Mouse (Mus musculus): ENCODE measurements around the gene Nrg4. TPM values are rescaled to one million over a fixed set of nuclear protein-coding genes. Genes with fewer than 3 reads are reported as not detected.

The Nrg4 gene
- polyA plus RNA-seq, 1 experiment, result 0.19 TPM

DNA sequence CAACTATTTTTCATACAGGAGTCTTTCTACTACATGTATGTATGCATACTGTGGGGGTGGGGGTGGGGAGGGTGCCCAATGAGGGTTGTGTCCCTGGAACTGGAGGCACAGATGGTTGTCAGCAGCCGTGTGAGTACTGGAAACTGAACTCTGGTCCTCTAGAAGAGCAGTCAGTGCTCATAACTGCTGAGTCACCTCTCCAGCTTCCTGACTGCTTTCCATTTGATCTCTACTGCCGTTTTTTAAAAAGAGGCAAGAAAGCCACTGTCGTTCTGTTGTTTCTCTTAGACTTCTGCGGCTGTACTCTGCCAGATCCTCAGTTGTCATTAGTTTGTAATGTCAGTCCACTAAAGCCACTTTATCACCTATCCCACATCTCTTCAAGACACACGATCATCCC, 19.1 kb downstream of the Nrg4 start:
- no peak overlapping the region for H3K4me2 ChIP-seq (ENCODE audit: low read depth)
- no peaks in the 10 kb centered on the region for H3K79me2 ChIP-seq (ENCODE audit: control insufficient read depth, insufficient read depth)
- TF ChIP-seq POLR2AphosphoS2 (IDR thresholded peaks at IDR 0.05; ENCODE audit: insufficient read length, low read depth) (no peak), TCF12 (IDR thresholded peaks at IDR 0.05; ENCODE audit: insufficient read depth, poor library complexity, severe bottlenecking) (no peak), E2F4 (IDR thresholded peaks at IDR 0.05; ENCODE audit: insufficient read depth) (no peak), MYOD1 (IDR thresholded peaks at IDR 0.05; ENCODE audit: control insufficient read depth in 1 of 3, insufficient read length in 2 of 3, low read depth in 2 of 3) (no peak), REST (IDR thresholded peaks at IDR 0.05; ENCODE audit: insufficient read depth, insufficient read length) (no peak), CEBPB (IDR thresholded peaks at IDR 0.05; ENCODE audit: insufficient read depth, poor library complexity, severe bottlenecking) (no peak), SRF (IDR thresholded peaks at IDR 0.05; ENCODE audit: control insufficient read depth, insufficient read length, low read depth) (no peak), TCF3 (IDR thresholded peaks at IDR 0.05; ENCODE audit: insufficient read length, low read depth) (no peak), MYOG (IDR thresholded peaks at IDR 0.05; ENCODE audit: control insufficient read depth in 1 of 3, insufficient read depth in 1 of 3, insufficient read length in 2 of 3, low read depth in 2 of 3) (no peak), POLR2A (IDR thresholded peaks at IDR 0.05; ENCODE audit: insufficient read length, low read depth) (no peak), USF1 (IDR thresholded peaks at IDR 0.05; ENCODE audit: low read depth) (no peak), MAX (IDR thresholded peaks at IDR 0.05; ENCODE audit: low read depth) (no peak)
- H3K27me3 ChIP-seq (ENCODE audit: control insufficient read depth, insufficient read depth, insufficient read length), result no peaks in the 10 kb centered on the region
- H3K4me3 ChIP-seq, result no peak overlapping the region
- no peak overlapping the region for H3ac ChIP-seq (ENCODE audit: control insufficient read depth, insufficient read length)
- no peaks in the 10 kb centered on the region for H3K36me3 ChIP-seq (ENCODE audit: control insufficient read depth, insufficient read depth)

DNA sequence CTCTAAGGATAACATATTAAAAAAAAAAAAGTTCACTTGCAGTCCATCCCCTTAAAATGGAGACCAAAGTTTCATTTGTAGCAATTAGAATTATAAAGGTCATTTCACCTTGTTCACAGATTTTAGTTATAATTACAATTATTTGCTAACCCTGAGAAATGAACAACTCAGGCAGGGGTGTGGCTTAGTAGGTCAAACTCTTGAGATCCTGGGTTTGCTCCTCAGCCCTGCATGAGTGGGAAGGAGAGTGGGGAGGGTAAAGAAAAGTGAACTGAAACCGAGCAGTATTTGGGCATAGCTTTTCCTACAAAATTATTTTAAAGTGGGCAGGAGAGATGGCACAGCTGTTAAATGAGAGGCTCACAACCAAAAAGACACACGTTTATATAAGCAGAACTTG, 19.6 kb downstream of the Nrg4 start:
- Histone ChIP-seq H3K4me2 (ENCODE audit: low read depth) (no peak overlapping the region), H3K4me3 (no peak overlapping the region), H3K36me3 (ENCODE audit: control insufficient read depth, insufficient read depth) (no peaks in the 10 kb centered on the region), H3K79me2 (ENCODE audit: control insufficient read depth, insufficient read depth) (no peaks in the 10 kb centered on the region), H3ac (ENCODE audit: control insufficient read depth, insufficient read length) (no peak overlapping the region), H3K27me3 (ENCODE audit: control insufficient read depth, insufficient read depth, insufficient read length) (no peaks in the 10 kb centered on the region)
- TF ChIP-seq POLR2AphosphoS2 (IDR thresholded peaks at IDR 0.05; ENCODE audit: insufficient read length, low read depth) (no peak), MAX (IDR thresholded peaks at IDR 0.05; ENCODE audit: low read depth) (no peak), MYOG (IDR thresholded peaks at IDR 0.05; ENCODE audit: control insufficient read depth in 1 of 3, insufficient read depth in 1 of 3, insufficient read length in 2 of 3, low read depth in 2 of 3) (no peak), CEBPB (IDR thresholded peaks at IDR 0.05; ENCODE audit: insufficient read depth, poor library complexity, severe bottlenecking) (no peak), USF1 (IDR thresholded peaks at IDR 0.05; ENCODE audit: low read depth) (no peak), TCF3 (IDR thresholded peaks at IDR 0.05; ENCODE audit: insufficient read length, low read depth) (no peak), REST (IDR thresholded peaks at IDR 0.05; ENCODE audit: insufficient read depth, insufficient read length) (no peak), E2F4 (IDR thresholded peaks at IDR 0.05; ENCODE audit: insufficient read depth) (no peak), SRF (IDR thresholded peaks at IDR 0.05; ENCODE audit: control insufficient read depth, insufficient read length, low read depth) (no peak), TCF12 (IDR thresholded peaks at IDR 0.05; ENCODE audit: insufficient read depth, poor library complexity, severe bottlenecking) (no peak), POLR2A (IDR thresholded peaks at IDR 0.05; ENCODE audit: insufficient read length, low read depth) (no peak), MYOD1 (IDR thresholded peaks at IDR 0.05; ENCODE audit: control insufficient read depth in 1 of 3, insufficient read length in 2 of 3, low read depth in 2 of 3) (no peak)

DNA sequence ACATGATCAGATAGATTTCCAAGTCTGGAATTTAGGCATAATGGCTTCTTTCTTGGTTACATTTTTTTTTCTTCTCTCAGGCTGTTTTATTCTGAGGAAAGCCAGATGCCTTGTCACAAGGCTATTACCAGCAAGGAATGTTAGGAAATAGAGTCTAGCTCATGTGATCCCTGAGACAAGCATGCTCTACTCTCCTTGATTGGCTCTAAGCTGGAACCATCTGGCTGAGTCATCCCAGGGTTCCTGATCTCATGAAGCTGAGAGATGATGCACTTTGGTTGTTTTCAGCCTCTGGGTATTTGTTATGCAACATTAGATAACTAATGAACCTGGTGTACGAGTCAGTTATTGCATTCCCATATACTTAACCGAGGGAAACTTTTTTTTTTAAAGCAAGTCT, 30.4 kb downstream of the Nrg4 start:
- no peaks in the 10 kb centered on the region for H3K36me3 ChIP-seq (ENCODE audit: control insufficient read depth, insufficient read depth)
- H3K27me3 ChIP-seq (ENCODE audit: control insufficient read depth, insufficient read depth, insufficient read length), result peaks cover 4% of the 10 kb centered on the region
- H3K4me3 ChIP-seq, result no peak overlapping the region
- H3ac ChIP-seq (ENCODE audit: control insufficient read depth, insufficient read length), result no peak overlapping the region
- TF ChIP-seq SRF (IDR thresholded peaks at IDR 0.05; ENCODE audit: control insufficient read depth, insufficient read length, low read depth), result no peak
- TF ChIP-seq MAX (IDR thresholded peaks at IDR 0.05; ENCODE audit: low read depth), result no peak
- no peak for TF ChIP-seq POLR2AphosphoS2 (IDR thresholded peaks at IDR 0.05; ENCODE audit: insufficient read length, low read depth)
- no peak for TF ChIP-seq USF1 (IDR thresholded peaks at IDR 0.05; ENCODE audit: low read depth)
- no peak for TF ChIP-seq CEBPB (IDR thresholded peaks at IDR 0.05; ENCODE audit: insufficient read depth, poor library complexity, severe bottlenecking)
- no peak for TF ChIP-seq REST (IDR thresholded peaks at IDR 0.05; ENCODE audit: insufficient read depth, insufficient read length)
- no peak for TF ChIP-seq E2F4 (IDR thresholded peaks at IDR 0.05; ENCODE audit: insufficient read depth)
- no peak for TF ChIP-seq TCF12 (IDR thresholded peaks at IDR 0.05; ENCODE audit: insufficient read depth, poor library complexity, severe bottlenecking)
- TF ChIP-seq MYOD1 (IDR thresholded peaks at IDR 0.05; ENCODE audit: control insufficient read depth in 1 of 3, insufficient read length in 2 of 3, low read depth in 2 of 3), result no peak
- no peak for TF ChIP-seq POLR2A (IDR thresholded peaks at IDR 0.05; ENCODE audit: insufficient read length, low read depth)
- no peak for TF ChIP-seq MYOG (IDR thresholded peaks at IDR 0.05; ENCODE audit: control insufficient read depth in 1 of 3, insufficient read depth in 1 of 3, insufficient read length in 2 of 3, low read depth in 2 of 3)
- TF ChIP-seq TCF3 (IDR thresholded peaks at IDR 0.05; ENCODE audit: insufficient read length, low read depth), result no peak
- H3K79me2 ChIP-seq (ENCODE audit: control insufficient read depth, insufficient read depth), result no peaks in the 10 kb centered on the region
- H3K4me2 ChIP-seq (ENCODE audit: low read depth), result no peak overlapping the region

DNA sequence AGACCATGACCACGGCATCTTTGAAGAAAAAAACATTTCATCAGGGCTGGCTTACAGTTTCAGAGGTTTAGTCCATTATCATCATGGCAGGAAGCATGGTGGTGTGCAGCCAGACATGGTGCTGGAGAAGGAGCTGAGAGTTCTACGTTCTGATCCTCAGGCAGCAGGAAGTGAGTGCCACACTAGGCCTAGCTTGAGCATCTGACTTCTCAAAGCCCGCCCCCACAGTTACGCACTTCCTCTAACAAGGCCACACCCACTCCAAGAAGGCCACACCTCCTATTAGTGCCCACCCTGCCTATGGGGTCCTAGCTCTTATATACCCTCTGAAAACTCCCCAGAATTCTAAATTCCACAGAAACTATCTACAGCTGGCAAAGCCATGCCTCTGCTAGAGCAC, 34.7 kb downstream of the Nrg4 start:
- H3ac ChIP-seq (ENCODE audit: control insufficient read depth, insufficient read length), result no peak overlapping the region
- TF ChIP-seq SRF (IDR thresholded peaks at IDR 0.05; ENCODE audit: control insufficient read depth, insufficient read length, low read depth) (no peak), TCF3 (IDR thresholded peaks at IDR 0.05; ENCODE audit: insufficient read length, low read depth) (no peak), E2F4 (IDR thresholded peaks at IDR 0.05; ENCODE audit: insufficient read depth) (no peak), REST (IDR thresholded peaks at IDR 0.05; ENCODE audit: insufficient read depth, insufficient read length) (no peak), POLR2A (IDR thresholded peaks at IDR 0.05; ENCODE audit: insufficient read length, low read depth) (no peak), CEBPB (IDR thresholded peaks at IDR 0.05; ENCODE audit: insufficient read depth, poor library complexity, severe bottlenecking) (no peak)
- H3K36me3 ChIP-seq (ENCODE audit: control insufficient read depth, insufficient read depth), result no peaks in the 10 kb centered on the region
- H3K27me3 ChIP-seq (ENCODE audit: control insufficient read depth, insufficient read depth, insufficient read length), result peaks cover 8% of the 10 kb centered on the region
- H3K4me3 ChIP-seq, result no peak overlapping the region
- no peaks in the 10 kb centered on the region for H3K79me2 ChIP-seq (ENCODE audit: control insufficient read depth, insufficient read depth)
- no peak overlapping the region for H3K4me2 ChIP-seq (ENCODE audit: low read depth)
